Mouse (Mus musculus): ENCODE measurements around the gene Lrp8. TPM values are rescaled to one million over a fixed set of nuclear protein-coding genes. Genes with fewer than 3 reads are reported as not detected.

The Lrp8 gene
- polyA plus RNA-seq, 1 experiment from 2014 or later = 0.96 TPM

DNA sequence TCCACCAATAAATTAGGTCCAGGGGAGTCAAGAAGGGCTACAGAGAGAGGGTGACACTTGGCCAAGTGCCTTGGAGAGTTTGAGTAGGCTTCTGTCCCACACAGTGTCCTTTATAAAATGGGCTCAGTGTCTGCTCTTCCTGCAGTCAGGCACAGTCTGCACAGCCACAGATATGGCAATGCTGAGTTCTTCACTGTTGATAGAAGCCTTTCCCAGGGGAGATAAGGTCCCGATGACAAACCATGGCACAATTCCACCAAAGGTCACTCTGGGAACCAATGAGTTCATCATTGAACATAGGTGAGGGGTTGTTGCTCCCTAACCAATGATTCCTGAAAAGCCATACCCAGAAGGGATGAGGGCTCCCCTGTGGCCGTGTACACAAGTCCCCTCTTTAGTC lies 27.2 kb upstream of the Lrp8 start:
- 58% methylated on average over 2 of the region's 2 CpGs for WGBS

DNA sequence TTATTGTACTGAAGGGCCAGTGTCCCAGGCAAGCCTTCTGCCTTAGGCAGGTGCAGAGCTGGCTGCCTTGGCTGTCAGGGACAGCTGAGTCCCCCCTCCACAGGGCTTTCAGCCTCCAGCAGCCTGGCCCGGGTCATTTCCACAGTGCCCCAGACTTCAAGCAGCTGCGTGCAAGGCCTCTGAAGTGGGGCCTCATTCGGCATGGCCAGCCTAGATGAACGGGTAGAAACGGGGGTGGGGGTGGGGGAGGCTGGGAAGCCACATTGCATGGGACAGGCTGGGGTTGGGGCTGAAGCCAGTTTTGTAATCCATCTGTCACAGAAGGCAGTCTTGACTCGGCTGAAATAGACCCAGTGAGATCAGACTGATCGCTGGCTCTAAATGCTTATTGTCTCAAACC lies 26.4 kb upstream of the Lrp8 start:
- Histone ChIP-seq H3K27ac (ENCODE audit: low read length) (no peak overlapping the region), H3K9me3 (replicated peaks; ENCODE audit: control insufficient read depth, low read length) (no peaks in the 10 kb centered on the region), H3K27me3 (ENCODE audit: control insufficient read depth, insufficient read depth, low read length) (no peaks in the 10 kb centered on the region), H3K4me2 (ENCODE audit: low read depth, low read length) (no peak overlapping the region), H3K4me3 (replicated peaks; ENCODE audit: low read length) (no peak overlapping the region), H3K9ac (ENCODE audit: low read length) (no peak overlapping the region), H3K36me3 (ENCODE audit: control insufficient read depth, insufficient read depth, low read length) (no peaks in the 10 kb centered on the region), H3K4me1 (ENCODE audit: control insufficient read depth, insufficient read depth, low read length) (no peaks in the 10 kb centered on the region)
- 28% methylated on average over 7 of the region's 7 CpGs for WGBS
- no peak for ATAC-seq (ENCODE audit: insufficient read depth, low FRiP score)

More for the DNA sequence above, 27.2 kb upstream of the Lrp8 start:
- Histone ChIP-seq H3K27ac (ENCODE audit: low read length) (no peak overlapping the region), H3K9me3 (replicated peaks; ENCODE audit: control insufficient read depth, low read length) (no peaks in the 10 kb centered on the region), H3K4me1 (ENCODE audit: control insufficient read depth, insufficient read depth, low read length) (no peaks in the 10 kb centered on the region), H3K36me3 (ENCODE audit: control insufficient read depth, insufficient read depth, low read length) (no peaks in the 10 kb centered on the region), H3K27me3 (ENCODE audit: control insufficient read depth, insufficient read depth, low read length) (no peaks in the 10 kb centered on the region), H3K9ac (ENCODE audit: low read length) (no peak overlapping the region), H3K4me3 (replicated peaks; ENCODE audit: low read length) (no peak overlapping the region), H3K4me2 (ENCODE audit: low read depth, low read length) (no peak overlapping the region)
- ATAC-seq (ENCODE audit: insufficient read depth, low FRiP score) = no peak

GRCm38 (mm10) chr4:107776990-107777673 lies 24.9 kb upstream of the Lrp8 start:
- no peak for ATAC-seq (ENCODE audit: insufficient read depth, low FRiP score)
- no peaks in the 10 kb centered on the region for H3K27me3 ChIP-seq (ENCODE audit: control insufficient read depth, insufficient read depth, low read length)
- no peaks in the 10 kb centered on the region for H3K4me1 ChIP-seq (ENCODE audit: control insufficient read depth, insufficient read depth, low read length)
- no peak overlapping the region for H3K27ac ChIP-seq (ENCODE audit: low read length)
- H3K36me3 ChIP-seq (ENCODE audit: control insufficient read depth, insufficient read depth, low read length) = no peaks in the 10 kb centered on the region
- H3K4me3 ChIP-seq (replicated peaks; ENCODE audit: low read length) = no peak overlapping the region
- WGBS = 53% methylated on average over 5 of the region's 5 CpGs
- H3K9ac ChIP-seq (ENCODE audit: low read length) = no peak overlapping the region
- no peaks in the 10 kb centered on the region for H3K9me3 ChIP-seq (replicated peaks; ENCODE audit: control insufficient read depth, low read length)
- no peak overlapping the region for H3K4me2 ChIP-seq (ENCODE audit: low read depth, low read length)

DNA sequence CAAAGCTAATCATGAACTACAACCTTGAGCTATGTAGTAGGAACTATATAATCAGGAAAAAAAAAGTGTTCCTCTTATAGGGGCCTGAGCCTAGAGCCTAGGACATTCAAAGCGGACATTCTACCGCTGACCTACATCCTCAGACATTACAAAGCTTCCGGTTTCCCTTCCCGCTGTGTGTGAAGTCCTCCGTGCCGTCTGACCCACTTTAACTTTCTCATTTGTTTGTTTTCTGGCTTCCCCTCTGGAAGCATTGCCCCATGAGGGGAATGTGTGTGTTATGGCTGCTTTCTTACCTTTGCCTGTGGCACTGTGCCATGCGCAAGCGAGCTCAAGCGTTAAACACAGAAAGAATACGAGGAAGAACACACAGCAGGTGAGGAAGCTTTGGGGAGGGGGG lies 18.5 kb upstream of the Lrp8 start:
- Histone ChIP-seq H3K9ac (ENCODE audit: low read length) (no peak overlapping the region), H3K4me2 (ENCODE audit: low read depth, low read length) (no peak overlapping the region), H3K4me3 (replicated peaks; ENCODE audit: low read length) (no peak overlapping the region), H3K36me3 (ENCODE audit: control insufficient read depth, insufficient read depth, low read length) (no peaks in the 10 kb centered on the region), H3K9me3 (replicated peaks; ENCODE audit: control insufficient read depth, low read length) (no peaks in the 10 kb centered on the region), H3K27ac (ENCODE audit: low read length) (no peak overlapping the region), H3K4me1 (ENCODE audit: control insufficient read depth, insufficient read depth, low read length) (no peaks in the 10 kb centered on the region), H3K27me3 (ENCODE audit: control insufficient read depth, insufficient read depth, low read length) (no peaks in the 10 kb centered on the region)
- no peak for ATAC-seq (ENCODE audit: insufficient read depth, low FRiP score)
- WGBS = 62% methylated on average over 10 of the region's 10 CpGs

DNA sequence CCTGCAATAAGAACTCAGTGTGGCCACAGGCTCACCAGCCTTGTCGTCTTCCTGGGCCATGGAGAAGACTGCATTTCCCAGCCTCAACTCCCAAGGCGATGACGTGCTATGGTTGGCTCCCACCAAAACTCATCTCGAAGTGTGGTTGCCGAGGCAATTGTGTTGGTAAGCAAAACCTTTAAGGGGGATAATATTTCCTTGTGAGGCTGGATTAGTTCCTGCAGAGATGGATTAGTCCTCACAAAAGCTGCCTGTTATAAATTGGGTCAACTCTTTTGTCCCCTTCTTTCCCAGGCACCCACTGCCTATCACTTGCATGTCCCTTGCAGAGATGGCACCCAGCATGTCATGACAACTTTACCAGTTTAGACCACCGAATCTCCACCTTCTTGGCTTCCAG lies 13.2 kb upstream of the Lrp8 start:
- no peaks in the 10 kb centered on the region for H3K9me3 ChIP-seq (replicated peaks; ENCODE audit: control insufficient read depth, low read length)
- no peaks in the 10 kb centered on the region for H3K36me3 ChIP-seq (ENCODE audit: control insufficient read depth, insufficient read depth, low read length)
- H3K27me3 ChIP-seq (ENCODE audit: control insufficient read depth, insufficient read depth, low read length) = no peaks in the 10 kb centered on the region
- H3K9ac ChIP-seq (ENCODE audit: low read length) = no peak overlapping the region
- ATAC-seq (ENCODE audit: insufficient read depth, low FRiP score) = no peak
- no peak overlapping the region for H3K27ac ChIP-seq (ENCODE audit: low read length)
- H3K4me1 ChIP-seq (ENCODE audit: control insufficient read depth, insufficient read depth, low read length) = no peaks in the 10 kb centered on the region
- 91% methylated on average over 6 of the region's 6 CpGs for WGBS
- H3K4me2 ChIP-seq (ENCODE audit: low read depth, low read length) = no peak overlapping the region
- H3K4me3 ChIP-seq (replicated peaks; ENCODE audit: low read length) = no peak overlapping the region

DNA sequence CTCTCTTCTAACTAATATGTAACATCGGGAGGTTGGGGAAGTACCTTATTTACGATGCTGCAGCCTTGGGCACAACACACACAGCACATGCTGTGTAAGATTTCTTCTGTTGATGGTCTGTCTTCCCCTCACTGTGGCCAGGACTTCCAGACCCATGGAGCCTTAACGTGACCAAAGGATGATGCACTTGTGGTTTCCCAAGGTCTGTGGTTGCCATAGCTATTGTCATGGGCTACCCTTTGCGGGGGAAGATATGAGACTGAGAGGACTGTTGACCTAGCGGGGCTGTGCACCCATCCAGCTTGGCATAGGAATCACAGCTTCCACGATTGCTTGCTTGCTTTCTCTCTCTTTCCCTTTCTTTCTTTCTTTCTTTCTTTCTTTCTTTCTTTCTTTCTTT lies 1.3 kb upstream of the Lrp8 start:
- peaks cover 23% of the 10 kb centered on the region for H3K27me3 ChIP-seq (ENCODE audit: control insufficient read depth, insufficient read depth, low read length)
- 77% methylated on average over 6 of the region's 6 CpGs for whole genome bisulfite sequencing
- no peak overlapping the region for H3K4me2 ChIP-seq (ENCODE audit: low read depth, low read length)
- peaks cover 13% of the 10 kb centered on the region for H3K4me1 ChIP-seq (ENCODE audit: control insufficient read depth, insufficient read depth, low read length)
- H3K9ac ChIP-seq (ENCODE audit: low read length) = no peak overlapping the region
- no peak for ATAC-seq (ENCODE audit: insufficient read depth, low FRiP score)
- no peaks in the 10 kb centered on the region for H3K36me3 ChIP-seq (ENCODE audit: control insufficient read depth, insufficient read depth, low read length)
- H3K27ac ChIP-seq (ENCODE audit: low read length) = no peak overlapping the region
- no peaks in the 10 kb centered on the region for H3K9me3 ChIP-seq (replicated peaks; ENCODE audit: control insufficient read depth, low read length)
- H3K4me3 ChIP-seq (replicated peaks; ENCODE audit: low read length) = no peak overlapping the region

GRCm38 (mm10) chr4:107801366-107802184 lies 486 bp upstream of the Lrp8 start:
- H3K9me3 ChIP-seq (replicated peaks; ENCODE audit: control insufficient read depth, low read length) = no peaks in the 10 kb centered on the region
- H3K4me2 ChIP-seq (ENCODE audit: low read depth, low read length) = peak overlapping the region; percentile 100
- peak overlapping the region; percentile 75 for H3K4me3 ChIP-seq (replicated peaks; ENCODE audit: low read length)
- 3% methylated on average over 38 of the region's 41 CpGs for WGBS
- peaks cover 13% of the 10 kb centered on the region for H3K4me1 ChIP-seq (ENCODE audit: control insufficient read depth, insufficient read depth, low read length)
- H3K27ac ChIP-seq (ENCODE audit: low read length) = no peak overlapping the region
- H3K9ac ChIP-seq (ENCODE audit: low read length) = peak overlapping the region; percentile 77
- H3K36me3 ChIP-seq (ENCODE audit: control insufficient read depth, insufficient read depth, low read length) = no peaks in the 10 kb centered on the region
- ATAC-seq (ENCODE audit: insufficient read depth, low FRiP score) = peak; percentile 71; the same call in 1 of the 2 replicates
- H3K27me3 ChIP-seq (ENCODE audit: control insufficient read depth, insufficient read depth, low read length) = peaks cover 23% of the 10 kb centered on the region

DNA sequence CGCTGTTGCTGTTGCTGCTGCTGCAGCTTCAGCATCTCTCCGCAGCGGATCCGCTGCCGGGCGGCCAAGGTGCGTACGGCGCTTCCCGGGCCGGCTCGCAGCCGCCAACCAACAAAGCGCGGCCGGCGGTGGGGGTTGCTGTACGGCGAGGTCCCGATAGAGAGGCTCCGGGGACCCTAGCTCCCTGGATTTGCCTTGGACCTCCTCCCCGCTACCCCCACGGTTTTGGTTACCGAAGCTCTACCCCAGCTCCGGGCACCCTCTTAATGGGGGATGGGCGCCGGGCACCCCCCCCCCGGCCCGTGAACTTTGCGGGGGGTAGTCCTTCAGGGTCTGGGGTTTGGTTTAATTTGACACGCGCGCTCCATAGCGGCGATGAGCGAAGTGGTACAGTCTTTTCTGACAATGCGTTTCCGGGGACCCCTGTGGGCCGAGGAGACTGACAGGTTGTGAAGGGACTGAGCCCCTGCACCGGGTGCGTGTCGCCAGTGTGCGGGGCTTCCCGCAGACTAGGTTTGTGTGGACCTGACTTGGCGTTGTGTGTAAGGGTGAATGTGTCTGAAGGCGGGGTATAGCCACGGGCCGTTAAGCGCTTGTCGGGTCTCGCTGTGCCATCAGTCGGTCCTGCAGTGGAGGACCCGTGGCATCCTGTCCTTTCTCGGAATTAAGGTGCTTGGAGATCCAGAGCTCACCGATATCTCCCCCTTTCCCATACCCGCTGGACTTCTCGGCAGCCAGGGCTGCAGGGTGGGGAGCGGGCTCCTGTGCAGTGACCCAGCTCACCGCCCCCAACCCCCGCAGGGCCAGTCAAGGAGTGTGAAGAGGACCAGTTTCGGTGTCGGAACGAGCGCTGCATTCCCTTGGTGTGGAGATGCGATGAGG lies 630 bp downstream of the Lrp8 start:
- peak overlapping the region; percentile 75 for H3K4me3 ChIP-seq (replicated peaks; ENCODE audit: low read length)
- H3K27me3 ChIP-seq (ENCODE audit: control insufficient read depth, insufficient read depth, low read length) = peaks cover 23% of the 10 kb centered on the region
- WGBS = under 1% methylated on average over 65 of the region's 65 CpGs
- peaks cover 13% of the 10 kb centered on the region for H3K4me1 ChIP-seq (ENCODE audit: control insufficient read depth, insufficient read depth, low read length)
- ATAC-seq (ENCODE audit: insufficient read depth, low FRiP score) = no peak
- H3K4me2 ChIP-seq (ENCODE audit: low read depth, low read length) = peak overlapping the region; percentile 100
- peak overlapping the region; percentile 77 for H3K9ac ChIP-seq (ENCODE audit: low read length)
- no peaks in the 10 kb centered on the region for H3K36me3 ChIP-seq (ENCODE audit: control insufficient read depth, insufficient read depth, low read length)
- H3K27ac ChIP-seq (ENCODE audit: low read length) = no peak overlapping the region
- no peaks in the 10 kb centered on the region for H3K9me3 ChIP-seq (replicated peaks; ENCODE audit: control insufficient read depth, low read length)

Data from stomach, embryonic 16.5 days (tissue).